Mouse (Mus musculus) neutrophil, adult 65 days (primary cell): ENCODE data around the gene Nrsn2. TPM values are rescaled to one million over a fixed set of nuclear protein-coding genes. Genes with fewer than 3 reads are reported as not detected.

Source experiments
- total RNA-seq: library from RNA; stranded (reverse); gene quantifications from 2 replicates; pipeline ENCODE4 v1.2.4, GENCODE M21; 2023

Nrsn2 gene
- not detected in 2 replicates for total RNA-seq

DNA sequence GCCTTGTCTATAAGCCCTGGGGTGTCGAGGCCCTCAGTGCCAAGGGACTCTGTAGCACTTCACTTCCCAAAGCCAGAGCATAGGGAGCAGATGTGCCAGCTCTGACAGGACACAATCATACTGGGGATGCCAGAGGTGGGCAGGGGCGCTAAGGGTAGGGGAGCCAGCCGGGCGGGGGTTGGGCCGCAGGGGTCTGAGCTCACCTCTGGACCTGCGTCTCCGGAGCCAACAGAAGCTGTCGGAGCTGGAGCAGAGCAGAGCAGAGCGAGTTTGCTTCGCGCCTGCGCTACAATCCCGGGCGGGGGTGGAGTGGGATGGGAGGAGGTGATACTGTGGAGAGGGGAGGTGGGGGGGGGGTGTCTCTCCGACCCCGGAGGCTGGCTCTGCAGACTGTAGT lies at the start of gene Nrsn2:
Gene Nrsn2 (minus strand): TSS at position 294 of the 397 bp plus-strand sequence.

DNA sequence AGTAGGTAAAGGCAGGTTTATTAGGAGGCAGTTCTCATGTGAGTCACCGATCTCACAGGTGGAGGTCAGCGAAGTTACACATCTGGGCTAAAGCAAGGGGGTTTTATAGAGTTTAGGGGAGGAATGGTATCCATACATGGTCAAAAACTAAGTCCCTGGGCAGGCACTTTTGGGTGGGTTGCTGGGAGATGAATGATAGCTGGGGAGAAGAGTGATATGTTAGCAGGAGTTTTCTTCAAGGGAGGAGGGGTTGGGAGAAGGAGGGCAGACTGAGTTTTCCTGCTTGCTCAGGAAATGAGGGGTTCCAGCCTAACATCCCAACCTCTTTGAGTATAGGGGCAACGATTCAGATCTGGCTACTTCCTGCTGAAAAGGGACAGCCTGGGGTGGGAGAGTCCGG lies 38.8 kb upstream of the Nrsn2 start, which contains the start of gene 6820408C15Rik:
Gene 6820408C15Rik (plus strand): TSS at position 301 of the 400 bp plus-strand sequence.

DNA sequence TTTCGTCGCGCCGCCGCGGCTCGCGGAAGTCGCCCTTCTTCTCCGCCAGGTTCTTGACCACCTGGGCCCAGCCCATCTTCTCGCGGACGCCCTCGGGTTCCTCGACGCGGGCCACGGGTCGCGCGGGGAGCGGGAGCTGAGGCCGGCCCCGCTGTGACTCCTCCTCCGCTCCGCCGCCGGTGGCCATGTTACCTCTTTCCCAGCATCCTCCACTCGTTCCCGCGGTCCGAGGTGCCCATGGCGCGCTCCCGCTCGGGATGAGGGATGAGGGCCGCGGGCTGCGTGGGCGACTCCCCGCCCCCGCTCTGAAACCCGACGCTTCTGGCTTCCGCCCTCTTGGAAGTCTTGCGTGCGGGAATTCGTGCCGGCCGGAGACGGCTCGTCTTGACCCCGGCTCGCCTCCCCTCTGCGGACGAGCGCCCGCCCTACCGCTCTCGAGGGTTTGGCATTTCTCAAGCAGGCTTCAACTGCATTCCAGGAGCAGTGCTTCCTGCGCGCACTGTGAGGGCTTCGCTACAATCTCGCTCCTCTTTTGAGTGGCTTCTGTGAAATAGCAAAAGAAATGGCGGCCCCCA lies 38.2 kb upstream of the Nrsn2 start, which contains the start of gene Zcchc3:
Gene Zcchc3 (minus strand): TSS at position 437 of the 575 bp plus-strand sequence.

DNA sequence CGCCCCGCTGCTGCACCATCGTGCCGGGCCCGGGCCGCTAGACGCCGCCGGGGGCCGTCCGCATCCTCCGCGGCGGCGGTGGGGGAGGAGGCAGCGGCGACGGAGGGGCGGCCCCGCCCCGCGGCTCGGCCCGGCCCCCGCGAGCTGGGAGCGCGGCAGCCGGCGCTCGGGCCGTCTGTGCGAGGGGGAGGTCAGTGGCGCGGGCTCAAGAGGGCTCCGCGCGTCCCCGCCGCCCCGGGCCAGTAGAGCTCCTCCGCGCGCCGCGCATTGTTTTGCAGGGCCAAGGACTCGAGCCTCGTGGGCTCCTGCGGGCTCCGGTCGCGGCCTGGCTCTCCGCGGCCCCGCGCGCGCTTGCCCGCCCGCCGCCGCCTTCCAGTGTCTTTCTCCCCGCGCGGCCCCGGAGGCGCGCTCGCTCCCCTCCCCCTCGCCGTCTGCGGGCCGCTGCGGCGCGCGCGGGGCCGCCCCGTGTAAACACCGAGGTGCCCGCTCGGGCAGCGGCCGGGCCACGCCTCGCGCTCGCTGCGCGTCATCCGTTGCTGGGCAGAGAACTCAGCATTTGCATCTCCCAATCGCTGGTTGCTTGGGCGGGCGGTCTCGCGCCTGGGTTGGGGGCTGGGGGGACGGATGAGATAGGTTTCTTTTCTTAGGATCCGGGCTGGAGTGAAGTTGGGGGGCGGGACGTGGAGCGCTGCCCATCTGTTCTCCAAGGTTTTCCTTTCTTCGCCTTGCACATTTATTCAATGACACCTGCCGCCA lies 21.4 kb upstream of the Nrsn2 start, which contains the start of gene Sox12:
Gene Sox12 (minus strand): TSS at position 384 of the 756 bp plus-strand sequence.

DNA sequence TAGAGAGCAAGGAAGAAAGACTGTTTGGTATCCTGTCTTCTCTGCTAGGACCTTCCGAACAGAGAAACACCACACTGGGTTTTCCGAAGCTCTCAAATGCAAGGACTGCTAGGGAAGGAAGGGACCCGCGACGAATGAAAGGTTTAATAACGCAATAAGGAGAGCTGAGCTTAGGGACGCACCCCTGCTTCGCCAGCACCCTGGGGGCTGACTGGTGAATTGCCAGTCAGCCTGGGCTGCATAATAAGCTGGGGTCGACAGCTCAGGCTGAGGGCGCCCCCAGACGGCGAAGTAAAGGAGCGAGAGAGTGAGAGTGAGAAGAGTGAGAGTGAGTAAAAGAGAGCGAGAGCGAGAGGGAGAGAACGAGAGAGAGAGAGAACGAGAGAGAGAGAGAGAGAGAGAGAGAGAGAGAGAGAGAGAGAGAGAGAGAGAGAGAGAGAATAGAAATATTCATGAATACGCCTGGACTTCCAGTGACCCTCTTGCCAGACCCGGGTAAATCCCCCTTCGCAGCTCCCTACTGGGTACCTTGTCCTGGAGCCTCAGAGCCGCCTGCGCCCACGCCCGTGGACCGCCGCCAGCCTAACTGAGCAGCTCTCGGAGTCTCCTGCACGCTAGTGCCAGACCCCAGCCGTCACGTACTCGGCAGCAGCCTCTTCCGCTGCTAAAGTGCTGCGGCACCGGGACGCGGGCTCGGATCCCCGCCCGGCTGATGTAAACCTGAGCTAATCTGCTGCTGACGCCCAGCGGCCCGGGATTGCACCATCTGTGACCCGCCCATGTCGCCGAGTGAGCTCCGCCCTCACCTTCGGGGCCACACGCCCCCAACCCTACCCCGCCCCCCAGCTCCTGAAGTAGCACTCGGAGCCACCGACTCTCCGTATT lies 32.9 kb downstream of the Nrsn2 start, which contains the start of gene Trib3:
Gene Trib3 (minus strand): TSS at position 704 of the 885 bp plus-strand sequence.

DNA sequence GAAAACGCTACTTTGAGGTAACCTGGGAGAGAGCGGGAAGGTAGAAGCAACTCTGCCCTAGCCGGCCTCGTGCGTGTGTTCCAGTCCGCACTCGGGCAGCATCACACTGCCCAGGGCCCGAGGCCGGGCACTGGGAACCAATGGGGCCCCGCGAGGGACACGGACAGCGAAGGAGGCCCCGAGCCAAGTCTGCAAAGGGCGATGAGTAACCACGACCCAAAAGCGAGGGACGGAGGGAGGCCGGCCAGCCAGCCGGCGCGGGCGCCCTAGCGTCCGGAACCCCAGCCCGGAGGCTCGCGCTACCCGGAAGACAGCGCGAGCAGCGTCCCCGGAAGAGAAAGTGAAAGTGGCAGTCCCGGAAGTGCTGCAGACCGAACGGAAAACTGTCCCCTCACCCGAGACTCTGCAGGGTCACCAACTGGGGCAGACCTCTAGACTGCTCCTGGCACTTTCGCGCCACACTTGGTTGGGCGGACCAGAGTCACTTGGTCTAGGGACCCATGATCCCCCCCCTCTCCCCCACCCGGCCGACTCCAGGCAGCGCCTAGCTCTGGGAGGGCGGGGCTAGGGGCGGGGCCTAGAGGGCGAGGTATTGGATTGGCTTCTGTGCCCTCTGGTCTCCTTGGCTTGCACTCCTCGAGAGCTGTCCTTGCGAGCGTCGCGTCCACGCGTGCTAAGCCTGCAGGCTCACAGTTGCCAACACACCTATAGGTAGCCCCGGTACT lies 44.2 kb downstream of the Nrsn2 start, which contains the start of gene Rbck1:
Gene Rbck1 (minus strand): TSS at position 553 of the 725 bp plus-strand sequence.

Other genes with a start within 250 kb of the Nrsn2 start
- gene Tcf15, start 233.1 kb downstream of the Nrsn2 start, total RNA-seq, result not detected in 2 replicates
- gene Csnk2a1, start 149.8 kb downstream of the Nrsn2 start, total RNA-seq, result 52.7 and 59.7 TPM in 2 replicates
- 119 and 165 TPM in 2 replicates for gene Tbc1d20, start 82.8 kb downstream of the Nrsn2 start, total RNA-seq
- 72.2 and 90.2 TPM in 2 replicates for gene Rbck1, start 44.0 kb downstream of the Nrsn2 start, total RNA-seq
- gene Trib3, start 32.6 kb downstream of the Nrsn2 start, total RNA-seq, result 4.0 and 5.2 TPM in 2 replicates
- gene Sox12, start 21.4 kb upstream of the Nrsn2 start, total RNA-seq, result 0.20 and 0.22 TPM in 2 replicates
- gene Zcchc3, start 38.4 kb upstream of the Nrsn2 start, total RNA-seq, result 0.61 and 1.2 TPM in 2 replicates
- gene 6820408C15Rik, start 38.9 kb upstream of the Nrsn2 start, total RNA-seq, result not detected in 2 replicates
- not detected in 2 replicates for gene Defb23, start 88.0 kb upstream of the Nrsn2 start, total RNA-seq
- gene Defb20, start 100.4 kb upstream of the Nrsn2 start, total RNA-seq, result not detected in 2 replicates
- not detected in 2 replicates for gene Defb22, start 113.5 kb upstream of the Nrsn2 start, total RNA-seq
- not detected in 2 replicates for gene Defb26, start 135.1 kb upstream of the Nrsn2 start, total RNA-seq
- gene Defb28, start 141.6 kb upstream of the Nrsn2 start, total RNA-seq, result not detected in 2 replicates
- not detected in 2 replicates for gene Defb29, start 163.5 kb upstream of the Nrsn2 start, total RNA-seq
- gene Gm17416, start 192.7 kb upstream of the Nrsn2 start, total RNA-seq, result not detected in 2 replicates
- not detected in 2 replicates for gene Defb21, start 196.1 kb upstream of the Nrsn2 start, total RNA-seq
- gene Defb19, start 203.7 kb upstream of the Nrsn2 start, total RNA-seq, result not detected in 2 replicates
- not detected in 2 replicates for gene Defb45, start 222.8 kb upstream of the Nrsn2 start, total RNA-seq
- gene Defb36, start 227.7 kb upstream of the Nrsn2 start, total RNA-seq, result not detected in 2 replicates
- gene Defb25, start 246.4 kb upstream of the Nrsn2 start, total RNA-seq, result not detected in 2 replicates